Mouse (Mus musculus): ENCODE results near the gene Ldhal6b.

GRCm38 (mm10) chr17:5439831-5440158, 21.2 kb upstream of the Ldhal6b start:
- TF ChIP-seq GATA1 (IDR thresholded peaks at IDR 0.05; ENCODE audit: borderline replicate concordance, low read length) (no peak), FLI1 (IDR thresholded peaks at IDR 0.05; ENCODE audit: low read length) (no peak)

All from megakaryocyte, embryonic 14.5 days (primary cell).